Mouse (Mus musculus) lung, postnatal 0 days (tissue): Measurements from ENCODE around the gene Robo1.

Source experiments
- CTCF ChIP-seq: IDR thresholded peaks from 2 replicates; pipeline ENCODE4 v1.5.1; 2016; ENCODE audit warnings: antibody characterized with exemption, mild to moderate bottlenecking
- EP300 ChIP-seq: IDR thresholded peaks from 2 replicates; pipeline ENCODE4 v1.6.1; 2016; ENCODE audit warnings: antibody characterized with exemption, mild to moderate bottlenecking, control low read depth

DNA sequence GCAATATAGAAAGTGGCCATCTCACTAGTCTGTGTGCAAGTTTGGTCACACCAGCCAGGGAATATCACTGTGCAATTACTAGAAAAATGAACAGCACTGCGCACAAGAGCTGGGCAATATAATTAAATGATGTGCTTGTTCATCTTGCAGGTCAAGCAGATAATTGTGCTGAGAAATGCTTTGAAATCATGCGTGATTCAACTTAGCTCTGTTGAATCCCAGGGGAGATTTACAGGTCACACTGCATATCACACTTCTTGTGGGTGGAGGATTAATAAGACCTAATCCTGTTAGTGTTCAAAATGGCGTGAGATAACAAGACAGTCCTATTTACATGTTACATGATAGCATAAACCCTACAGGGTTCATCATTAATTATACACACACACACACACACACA lies 157.6 kb downstream of the Robo1 start:
- TF ChIP-seq EP300: no peak
- no peak for TF ChIP-seq CTCF
